Mouse (Mus musculus) kidney, postnatal 4 days (tissue): ENCODE measurements around the gene Olfr1177-ps.

Experiments used
- DNase-seq, 2 experiments: peaks; one replicate each; pipeline ENCODE4 v3.0.0; 2021; ENCODE audit warnings: mixed read lengths in 2 of 2

The Olfr1177-ps gene

GRCm38 (mm10) chr2:88346392-88346791 lies at the start of gene Olfr1177-ps:
Gene Olfr1177-ps, minus strand, starts transcription at chr2:88346492.
- no peak for DNase-seq

GRCm38 (mm10) chr2:88386762-88387161 lies 40.5 kb upstream of the Olfr1177-ps start, which contains the start of gene Olfr1178:
Gene Olfr1178, plus strand, starts transcription at chr2:88387062.
- no peak for DNase-seq

GRCm38 (mm10) chr2:88356304-88356703 lies 10.0 kb upstream of the Olfr1177-ps start:
- no peak for DNase-seq

- DNase-seq: no peak
Measured at GRCm38 (mm10) chr2:88336421-88336820, 9.9 kb downstream of the Olfr1177-ps start, which contains the start of gene Olfr1176. Gene Olfr1176, plus strand, starts transcription at chr2:88336721.

GRCm38 (mm10) chr2:88327115-88327514 lies 19.2 kb downstream of the Olfr1177-ps start, which contains the start of gene Olfr1175-ps:
Gene Olfr1175-ps, minus strand, starts transcription at chr2:88327215.
- DNase-seq: no peak

GRCm38 (mm10) chr2:88315035-88315434 lies 31.3 kb downstream of the Olfr1177-ps start, which contains the start of gene Olfr1174-ps:
Gene Olfr1174-ps, minus strand, starts transcription at chr2:88315135.
- DNase-seq: no peak
